Mouse (Mus musculus) adrenal gland, adult 2 months (tissue): ENCODE results near the gene 4930451I11Rik. TPM values are rescaled to one million over a fixed set of nuclear protein-coding genes. Genes with fewer than 3 reads are reported as not detected.

Experiments
- DNase-seq: peaks from one replicate; pipeline ENCODE4 v3.0.0; 2021
- polyA plus RNA-seq: library from polyadenylated mRNA; depleted of rRNA; stranded (reverse); fragments of >200 nt; gene quantifications from 2 replicates; pipeline ENCODE4 v1.2.3, GENCODE M21; 2012; rRNA removed
- total RNA-seq, 2 experiments: library from RNA; stranded (reverse); gene quantifications; 2 replicates each; pipeline ENCODE4 v1.2.3; 2021

The 4930451I11Rik gene
- total and polyA plus RNA-seq, 3 experiments: not detected

DNA sequence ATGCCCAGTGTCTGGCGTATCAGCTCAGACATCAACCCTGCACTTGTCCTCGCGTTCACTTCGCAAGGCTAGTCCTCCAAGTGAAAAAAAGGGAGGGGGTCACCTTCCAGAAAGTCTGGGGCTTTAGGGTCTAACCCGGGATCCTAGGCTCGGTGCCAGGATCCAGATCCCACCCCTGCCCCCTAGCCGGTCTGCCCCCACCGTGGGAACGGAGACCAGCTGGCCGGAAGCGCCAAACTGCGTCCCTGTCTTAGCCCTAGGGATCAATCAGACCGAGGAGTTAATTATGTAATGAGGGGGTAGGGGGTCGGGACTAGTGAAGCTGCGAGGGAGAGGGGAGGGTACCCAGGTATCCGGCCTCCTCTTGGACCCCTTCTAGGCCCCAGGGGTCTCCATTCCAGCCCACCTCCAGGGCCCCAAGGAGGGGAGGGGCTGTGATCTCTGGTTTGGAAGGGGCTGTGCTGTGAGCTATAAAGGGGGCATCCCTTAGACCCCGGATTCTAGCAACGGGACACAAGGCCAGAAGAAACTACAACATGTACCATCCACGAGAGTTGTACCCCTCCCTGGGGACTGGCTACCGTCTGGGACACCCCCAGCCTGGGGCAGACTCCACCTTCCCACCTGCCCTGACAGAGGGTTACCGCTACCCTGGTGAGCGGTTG, 50.3 kb downstream of the 4930451I11Rik start, which contains the start of gene Tbx6:
TSS of gene Tbx6 (plus strand) at position 513 of the 665 bp plus-strand sequence.
- DNase-seq: no peak

Other genes starting within 250 kb of the 4930451I11Rik start
Only the 30 nearest of the 32 such genes appear.
- gene Il27, start 236.7 kb downstream of the 4930451I11Rik start, total RNA-seq: not detected
- gene Il27, start 236.7 kb downstream of the 4930451I11Rik start, polyA plus RNA-seq: 0.13 and 0.19 TPM in 2 replicates
- gene Nupr1, start 200.8 kb downstream of the 4930451I11Rik start, total RNA-seq: 10 to 100 TPM; 22.9 to 26.3 TPM
- 2.8 and 4.4 TPM in 2 replicates for gene Nupr1, start 200.8 kb downstream of the 4930451I11Rik start, polyA plus RNA-seq
- gene Sgf29, start 182.3 kb downstream of the 4930451I11Rik start, total RNA-seq: 10 to 100 TPM; 39.9 to 49.7 TPM
- 64.5 and 74.4 TPM in 2 replicates for gene Sgf29, start 182.3 kb downstream of the 4930451I11Rik start, polyA plus RNA-seq
- 10 to 100 TPM; 48.1 to 52.7 TPM for gene Sult1a1, start 155.2 kb downstream of the 4930451I11Rik start, total RNA-seq
- 29.3 and 34.3 TPM in 2 replicates for gene Sult1a1, start 155.2 kb downstream of the 4930451I11Rik start, polyA plus RNA-seq
- gene Bola2, start 136.2 kb downstream of the 4930451I11Rik start, total RNA-seq: 100 to 1,000 TPM; 101 to 104 TPM
- gene Bola2, start 136.2 kb downstream of the 4930451I11Rik start, polyA plus RNA-seq: 44.1 and 48.7 TPM in 2 replicates
- 10 to 100 TPM; 11.3 to 13.5 TPM for gene Slx1b, start 135.9 kb downstream of the 4930451I11Rik start, total RNA-seq
- 35.0 and 35.7 TPM in 2 replicates for gene Slx1b, start 135.9 kb downstream of the 4930451I11Rik start, polyA plus RNA-seq
- gene Coro1a, start 123.9 kb downstream of the 4930451I11Rik start, total RNA-seq: 10 to 100 TPM; 11.6 to 24.3 TPM
- gene Coro1a, start 123.9 kb downstream of the 4930451I11Rik start, polyA plus RNA-seq: 49.5 and 67.1 TPM in 2 replicates
- 100 to 1,000 TPM; 139 to 169 TPM for gene Mapk3, start 72.0 kb downstream of the 4930451I11Rik start, total RNA-seq
- 242 and 299 TPM in 2 replicates for gene Mapk3, start 72.0 kb downstream of the 4930451I11Rik start, polyA plus RNA-seq
- gene Gdpd3, start 65.3 kb downstream of the 4930451I11Rik start, total RNA-seq: 1 to 10 TPM; 2.4 TPM
- 10.2 and 10.3 TPM in 2 replicates for gene Gdpd3, start 65.3 kb downstream of the 4930451I11Rik start, polyA plus RNA-seq
- 100 to 1,000 TPM in 1 of 2 experiments, 10 to 100 TPM in 1; 92.8 to 136 TPM for gene Ypel3, start 54.7 kb downstream of the 4930451I11Rik start, total RNA-seq
- 970 and 1,207 TPM in 2 replicates for gene Ypel3, start 54.7 kb downstream of the 4930451I11Rik start, polyA plus RNA-seq
- under 1 TPM; 0.31 to 0.75 TPM for gene Tbx6, start 50.2 kb downstream of the 4930451I11Rik start, total RNA-seq
- gene Tbx6, start 50.2 kb downstream of the 4930451I11Rik start, polyA plus RNA-seq: 3.4 and 3.7 TPM in 2 replicates
- gene Ppp4c, start 39.1 kb downstream of the 4930451I11Rik start, total RNA-seq: 10 to 100 TPM; 77.4 to 86.0 TPM
- gene Ppp4c, start 39.1 kb downstream of the 4930451I11Rik start, polyA plus RNA-seq: 89.8 and 92.4 TPM in 2 replicates
- 10 to 100 TPM; 16.4 to 21.0 TPM for gene Fam57b, start 34.0 kb downstream of the 4930451I11Rik start, total RNA-seq
- 27.8 and 40.9 TPM in 2 replicates for gene Fam57b, start 34.0 kb downstream of the 4930451I11Rik start, polyA plus RNA-seq
- gene Doc2a, start 15.8 kb upstream of the 4930451I11Rik start, total RNA-seq: under 1 TPM; 0.40 to 0.52 TPM
- gene Doc2a, start 15.8 kb upstream of the 4930451I11Rik start, polyA plus RNA-seq: 0.52 and 0.83 TPM in 2 replicates
- gene Hirip3, start 30.3 kb upstream of the 4930451I11Rik start, total RNA-seq: 10 to 100 TPM in 1 of 2 experiments, 1 to 10 TPM in 1; 8.2 to 16.3 TPM
- gene Hirip3, start 30.3 kb upstream of the 4930451I11Rik start, polyA plus RNA-seq: 1.4 and 2.9 TPM in 2 replicates
- gene Ino80e, start 30.7 kb upstream of the 4930451I11Rik start, total RNA-seq: 10 to 100 TPM; 42.5 to 44.5 TPM
- 73.8 and 75.0 TPM in 2 replicates for gene Ino80e, start 30.7 kb upstream of the 4930451I11Rik start, polyA plus RNA-seq
- gene Taok2, start 53.1 kb upstream of the 4930451I11Rik start, total RNA-seq: 10 to 100 TPM; 60.6 to 66.8 TPM
- gene Taok2, start 53.1 kb upstream of the 4930451I11Rik start, polyA plus RNA-seq: 136 and 169 TPM in 2 replicates
- gene Tmem219, start 91.3 kb upstream of the 4930451I11Rik start, total RNA-seq: 10 to 100 TPM; 28.1 to 35.4 TPM
- 242 and 243 TPM in 2 replicates for gene Tmem219, start 91.3 kb upstream of the 4930451I11Rik start, polyA plus RNA-seq
- 10 to 100 TPM; 25.9 to 26.8 TPM for gene Kctd13, start 97.2 kb upstream of the 4930451I11Rik start, total RNA-seq
- 52.0 and 52.9 TPM in 2 replicates for gene Kctd13, start 97.2 kb upstream of the 4930451I11Rik start, polyA plus RNA-seq
- gene Asphd1, start 117.9 kb upstream of the 4930451I11Rik start, total RNA-seq: 1 to 10 TPM in 1 of 2 experiments, under 1 TPM in 1; 0.66 to 2.2 TPM
- 2.0 and 2.5 TPM in 2 replicates for gene Asphd1, start 117.9 kb upstream of the 4930451I11Rik start, polyA plus RNA-seq
- gene Sez6l2, start 118.9 kb upstream of the 4930451I11Rik start, total RNA-seq: 100 to 1,000 TPM in 1 of 2 experiments, 10 to 100 TPM in 1; 87.4 to 126 TPM
- 33.4 and 42.4 TPM in 2 replicates for gene Sez6l2, start 118.9 kb upstream of the 4930451I11Rik start, polyA plus RNA-seq
- gene Cdipt, start 144.3 kb upstream of the 4930451I11Rik start, total RNA-seq: 100 to 1,000 TPM; 102 to 107 TPM
- gene Cdipt, start 144.3 kb upstream of the 4930451I11Rik start, polyA plus RNA-seq: 239 and 259 TPM in 2 replicates
- gene Cdiptos, start 144.5 kb upstream of the 4930451I11Rik start, total RNA-seq: 1 to 10 TPM; 1.6 TPM
- gene Cdiptos, start 144.5 kb upstream of the 4930451I11Rik start, polyA plus RNA-seq: 0.43 and 1.4 TPM in 2 replicates
- 100 to 1,000 TPM; 115 to 145 TPM for gene Mvp, start 183.0 kb upstream of the 4930451I11Rik start, total RNA-seq
- 95.3 and 172 TPM in 2 replicates for gene Mvp, start 183.0 kb upstream of the 4930451I11Rik start, polyA plus RNA-seq
- 1 to 10 TPM in 1 of 2 experiments, not detected in 1; 1.3 TPM for gene Pagr1b, start 184.8 kb upstream of the 4930451I11Rik start, total RNA-seq
- gene Pagr1b, start 184.8 kb upstream of the 4930451I11Rik start, polyA plus RNA-seq: 1.7 and 2.0 TPM in 2 replicates
- 10 to 100 TPM; 16.4 to 20.3 TPM for gene Pagr1a, start 185.7 kb upstream of the 4930451I11Rik start, total RNA-seq
- gene Pagr1a, start 185.7 kb upstream of the 4930451I11Rik start, polyA plus RNA-seq: 0.66 and 13.1 TPM in 2 replicates
- gene Gm42742, start 189.5 kb upstream of the 4930451I11Rik start, total RNA-seq: 10 to 100 TPM; 19.9 to 29.2 TPM
- 13.7 and 28.4 TPM in 2 replicates for gene Gm42742, start 189.5 kb upstream of the 4930451I11Rik start, polyA plus RNA-seq
- 1 to 10 TPM; 1.7 to 2.0 TPM for gene Prrt2, start 189.6 kb upstream of the 4930451I11Rik start, total RNA-seq
- 8.5 and 9.5 TPM in 2 replicates for gene Prrt2, start 189.6 kb upstream of the 4930451I11Rik start, polyA plus RNA-seq
- 100 to 1,000 TPM in 1 of 2 experiments, 10 to 100 TPM in 1; 98.7 to 114 TPM for gene Maz, start 195.4 kb upstream of the 4930451I11Rik start, total RNA-seq
- 833 and 840 TPM in 2 replicates for gene Maz, start 195.4 kb upstream of the 4930451I11Rik start, polyA plus RNA-seq
- gene Kif22, start 210.8 kb upstream of the 4930451I11Rik start, total RNA-seq: 1 to 10 TPM; 2.1 to 2.5 TPM
- 0.64 and 0.89 TPM in 2 replicates for gene Kif22, start 210.8 kb upstream of the 4930451I11Rik start, polyA plus RNA-seq